Mouse (Mus musculus): Measurements from ENCODE around the gene Actr2.

DNA sequence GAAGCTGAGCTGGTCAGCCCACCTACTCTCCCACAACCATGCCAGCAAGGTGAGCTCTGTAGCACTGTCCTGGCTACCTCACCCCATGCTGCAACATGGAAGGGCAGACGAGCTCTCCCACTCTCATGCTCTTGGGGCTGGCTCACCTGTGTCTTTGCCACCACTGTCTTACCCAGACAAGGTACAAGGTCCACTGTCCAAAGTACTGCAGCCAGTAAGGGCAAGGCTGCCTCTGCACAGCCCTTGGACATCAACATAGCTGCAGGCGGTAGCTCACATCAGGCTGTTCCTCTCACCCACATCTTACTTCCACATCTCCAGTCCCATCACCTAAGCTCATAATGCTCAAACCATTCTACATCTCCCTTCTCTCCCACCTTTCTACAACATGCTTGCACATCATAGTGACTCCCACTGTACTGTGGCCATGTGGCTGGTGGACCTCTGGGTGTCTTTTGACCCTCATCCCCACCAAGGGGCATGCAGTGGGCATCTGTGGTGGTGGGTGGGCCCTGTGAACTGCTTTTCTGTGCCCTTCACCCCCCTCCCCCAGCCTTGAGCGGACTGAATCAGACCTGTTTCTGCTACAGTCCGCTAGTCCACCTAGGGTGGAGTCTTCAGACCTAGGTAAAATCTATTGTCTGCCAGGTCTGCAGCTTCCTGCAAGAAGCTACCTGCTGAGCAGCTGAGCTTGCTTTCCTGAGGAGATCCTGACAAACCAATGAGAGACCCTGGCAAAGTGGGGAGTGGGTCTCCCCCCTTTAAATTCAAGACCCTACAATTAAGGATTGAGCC is 39.6 kb upstream of the Actr2 start:
- TF ChIP-seq CTCF (IDR thresholded peaks at IDR 0.05; ENCODE audit: borderline replicate concordance, insufficient read depth, low read length) = no peak
- no peak for TF ChIP-seq POLR2A (IDR thresholded peaks at IDR 0.05; ENCODE audit: low read depth, low read length)
